Mouse (Mus musculus): ENCODE measurements around the gene Cep128.
"Not testable (repeated sequence)": the region's sequence is repeated elsewhere in the genome, so short reads cannot be mapped to it uniquely, and the experiment has no call there.

- not testable (repeated sequence) for TF ChIP-seq TCF12 (IDR thresholded peaks at IDR 0.05; ENCODE audit: low read depth, low read length); CTCF (conservative IDR thresholded peaks at IDR 0.05 in 1 of 2, IDR thresholded peaks at IDR 0.05 in 1 of 2; ENCODE audit: low read depth in 2 of 2, low read length in 2 of 2); MAZ (IDR thresholded peaks at IDR 0.05; ENCODE audit: low read depth, low read length)
Measured at GRCm38 (mm10) chr12:91338656-91339055, 45.6 kb downstream of the Cep128 start.
